Mouse (Mus musculus) right cerebral cortex, postnatal 25 days (tissue): ENCODE results near the gene Stx12.

Source experiments
- DNase-seq: peaks from one replicate; pipeline ENCODE4 v3.0.0; 2022

The Stx12 gene

DNA sequence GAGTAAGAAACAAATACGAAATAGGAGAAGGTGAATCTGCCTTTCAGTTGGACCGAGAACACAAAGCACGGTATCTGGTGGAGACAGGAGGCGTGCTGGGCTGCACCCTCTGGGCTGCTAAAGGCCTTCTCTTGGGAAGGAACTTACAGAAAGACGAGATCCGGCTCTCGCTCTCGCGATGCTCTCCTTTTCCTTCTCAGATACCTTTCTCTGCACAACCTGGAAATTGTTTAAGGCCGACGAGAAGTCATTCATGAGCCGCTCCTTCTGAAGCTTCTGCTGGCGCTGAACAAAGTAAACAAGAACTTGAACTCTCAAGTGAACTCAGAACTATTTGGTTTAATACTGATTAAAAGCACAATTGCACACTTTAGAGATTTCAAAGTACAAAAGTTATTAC, 21.3 kb downstream of the Stx12 start:
- no peak for DNase-seq

DNA sequence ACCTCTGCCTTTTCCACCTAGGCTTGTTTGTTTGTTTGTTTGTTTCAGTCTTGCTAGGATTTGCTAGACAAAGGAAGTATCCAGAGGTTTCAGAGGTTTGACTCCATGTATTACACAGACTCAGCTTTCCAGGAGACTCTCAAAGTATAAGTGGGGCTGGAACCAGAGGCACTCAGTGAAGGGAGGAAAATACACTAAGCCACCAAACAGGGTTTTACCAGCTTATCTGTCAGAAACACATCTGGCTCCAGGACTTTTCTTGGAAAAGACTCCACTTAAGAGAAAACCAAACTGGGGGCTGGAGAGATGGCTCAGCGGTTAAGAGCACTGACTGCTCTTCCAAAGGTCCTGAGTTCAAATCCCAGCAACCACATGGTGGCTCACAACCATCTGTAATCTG, 23.4 kb downstream of the Stx12 start:
- no peak for DNase-seq

DNA sequence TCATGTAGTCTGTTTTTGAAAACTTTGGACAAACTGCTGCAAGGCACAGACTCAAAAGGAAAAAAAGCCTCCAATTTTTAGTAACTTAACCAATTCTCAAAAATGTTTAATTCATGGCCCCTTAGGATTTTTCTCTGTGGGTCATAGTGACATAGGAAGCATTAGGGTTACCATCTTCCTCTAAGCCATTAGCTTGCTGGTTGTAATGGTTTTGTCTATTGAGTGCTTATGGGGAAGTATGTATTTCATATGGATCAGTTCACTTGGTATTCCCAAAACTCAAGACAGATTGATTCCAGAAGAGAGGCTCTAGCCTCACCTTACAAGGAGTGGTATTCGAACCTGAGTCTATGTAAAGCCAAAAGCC, 40.6 kb downstream of the Stx12 start:
- no peak for DNase-seq

DNA sequence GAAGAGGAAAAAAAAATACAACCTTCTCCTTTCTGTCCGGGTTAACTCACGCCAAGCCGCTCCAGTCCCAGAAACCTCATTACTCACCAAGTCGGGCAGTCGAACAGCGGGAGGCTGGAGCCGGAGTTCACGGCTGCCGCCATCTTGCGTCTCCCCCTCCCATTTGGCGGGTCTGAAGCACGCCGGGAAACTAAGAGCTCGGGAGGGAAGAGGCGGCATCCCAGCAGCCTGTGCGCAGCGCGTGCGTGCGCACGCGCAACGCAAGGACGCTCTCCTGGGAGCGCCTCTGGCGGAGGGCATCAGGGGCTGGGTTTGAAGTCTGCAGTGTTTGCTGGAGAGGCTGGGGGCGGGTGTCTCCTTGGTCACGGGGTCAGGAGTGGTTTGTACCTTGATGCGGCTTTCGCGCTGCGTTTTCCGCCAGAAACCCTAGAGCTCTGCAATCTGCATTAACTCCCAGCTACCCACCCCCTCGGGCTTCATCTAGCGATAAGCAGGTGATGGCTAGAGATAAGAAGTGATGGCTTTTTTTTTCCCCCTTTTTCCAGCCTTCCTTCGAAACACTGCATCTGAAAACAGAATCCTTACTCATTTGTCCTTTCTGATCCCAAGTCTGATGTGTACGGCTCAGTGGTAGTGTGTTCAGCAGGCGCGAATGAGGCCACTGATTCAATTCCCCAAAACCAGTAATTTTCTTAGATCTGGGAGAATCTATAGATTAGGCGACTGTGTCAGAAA, 41.2 kb downstream of the Stx12 start, which contains the start of gene Ppp1r8:
TSS of gene Ppp1r8 (minus strand) at position 200 of the 735 bp plus-strand sequence.
- DNase-seq: peak; percentile 92

DNA sequence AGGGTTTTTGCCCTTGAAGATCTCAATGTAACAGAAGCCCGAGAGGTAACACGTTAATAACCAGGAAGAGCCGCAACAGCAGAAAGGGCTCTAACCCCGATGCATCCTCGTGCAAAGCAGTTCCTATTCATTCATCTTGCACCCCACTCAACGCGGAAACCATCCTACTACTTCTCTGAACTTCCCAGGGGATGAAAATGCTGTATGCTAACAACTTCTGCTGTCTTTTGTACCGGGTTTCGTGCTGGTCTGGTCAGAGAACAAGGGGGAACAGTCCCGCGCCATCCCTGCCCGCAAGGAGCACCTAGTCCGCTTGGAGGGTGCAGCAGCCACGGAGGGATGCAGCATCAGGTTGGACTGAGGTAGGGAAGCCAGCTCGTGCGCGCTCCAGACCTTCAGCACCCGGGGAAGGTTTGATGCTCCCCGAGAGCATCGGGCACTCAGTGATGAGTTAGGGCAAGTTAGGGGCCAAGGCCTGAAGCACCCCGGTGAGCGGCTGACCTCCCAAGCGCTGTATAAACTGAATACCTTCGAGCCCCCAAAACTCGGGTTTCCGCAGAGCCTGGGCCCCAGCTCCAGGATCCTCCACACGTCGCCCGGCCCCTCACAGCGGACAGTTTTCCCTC, 41.9 kb downstream of the Stx12 start:
- peak; percentile 33 for DNase-seq

DNA sequence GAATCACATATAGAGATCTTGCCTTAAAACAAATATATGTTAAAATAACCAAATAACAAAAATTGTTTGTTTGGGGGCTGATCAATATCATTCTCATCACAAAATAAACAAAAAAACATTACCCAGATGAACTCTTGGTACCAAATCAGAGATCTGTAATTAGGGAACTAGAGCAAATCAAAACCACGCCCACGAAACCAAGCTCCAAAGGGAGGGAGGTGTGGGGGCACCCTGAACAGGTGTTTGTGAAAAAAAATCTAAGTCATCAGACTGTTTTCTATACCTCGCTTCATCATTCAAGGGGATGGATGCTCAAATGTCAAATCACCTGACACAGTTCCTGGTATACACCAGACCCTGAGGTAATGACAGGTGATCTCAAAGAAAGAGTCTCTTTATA, 42.8 kb downstream of the Stx12 start:
- DNase-seq: no peak

DNA sequence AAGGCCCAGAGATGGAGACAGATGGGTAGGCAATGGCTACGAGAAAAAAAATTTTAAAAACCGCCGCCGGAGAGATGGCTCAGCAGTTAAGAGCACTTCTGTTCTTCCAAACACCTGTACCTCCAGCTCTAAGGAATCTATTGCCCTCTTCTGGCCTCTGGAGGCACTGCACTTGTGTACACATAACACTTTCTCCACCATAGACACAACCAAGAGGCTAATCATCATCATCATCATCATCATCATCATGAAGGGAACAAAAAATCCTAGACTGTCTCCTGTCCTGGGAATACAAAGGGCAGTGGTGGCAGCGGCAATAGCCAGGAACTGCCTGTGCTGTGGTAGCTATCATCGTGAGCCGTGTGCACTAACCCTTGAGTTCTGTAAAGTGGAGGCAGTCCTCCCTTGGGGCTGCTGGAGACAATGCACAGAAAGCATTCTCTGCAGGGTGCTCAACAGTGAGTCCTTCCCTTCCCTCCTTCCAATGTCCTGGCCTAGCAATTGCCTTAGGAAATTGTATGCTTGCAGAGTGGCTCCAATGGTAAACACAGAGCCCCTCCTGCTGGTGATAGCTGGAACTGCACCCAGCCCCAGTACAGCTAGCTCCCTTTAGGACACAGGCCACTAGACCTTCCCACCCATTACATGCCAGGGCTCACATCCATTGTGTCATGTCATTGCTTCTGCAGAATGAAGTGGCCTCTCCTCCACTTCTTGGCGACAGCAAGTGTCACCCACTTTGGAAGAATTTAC, 60.5 kb downstream of the Stx12 start:
- DNase-seq: peak; percentile 53

DNA sequence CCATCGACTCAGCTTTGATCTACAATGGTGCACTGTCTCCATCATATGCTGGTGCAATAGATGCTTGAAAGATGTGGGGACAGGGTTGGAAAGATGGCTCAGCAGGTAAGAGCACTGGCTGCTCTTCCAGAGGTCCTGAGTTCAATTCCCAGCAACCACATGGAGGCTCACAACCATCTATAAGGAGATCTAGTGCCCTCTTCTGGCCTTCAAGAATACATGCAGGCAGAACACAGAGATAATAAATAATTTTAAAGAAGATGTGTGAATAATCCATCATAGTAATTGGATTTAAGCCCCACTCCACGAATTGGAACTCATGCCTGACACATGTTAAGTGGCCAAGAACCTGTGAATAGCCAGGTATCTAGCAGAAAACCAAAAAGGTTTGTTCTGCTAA, 65.9 kb downstream of the Stx12 start:
- no peak for DNase-seq

DNA sequence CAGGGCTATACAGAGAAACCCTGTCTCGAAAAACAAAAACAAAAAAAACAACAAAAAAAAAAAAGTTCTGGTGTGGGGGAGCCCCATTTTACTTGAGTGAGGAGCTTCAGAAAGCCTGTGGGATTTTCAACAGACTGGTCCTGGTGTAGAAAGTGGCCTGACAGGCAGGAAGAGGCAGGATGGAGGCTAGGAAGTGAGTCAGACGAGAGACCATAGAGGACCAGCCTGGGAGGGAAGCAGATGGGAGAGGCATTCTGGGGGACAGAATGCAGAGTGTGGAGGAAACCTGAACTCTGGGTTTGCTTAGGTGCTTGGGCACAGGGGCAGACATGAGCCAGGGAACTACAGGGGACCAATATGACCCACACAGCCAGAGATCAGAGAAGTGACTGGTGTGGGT, 67.5 kb downstream of the Stx12 start:
- DNase-seq: no peak

DNA sequence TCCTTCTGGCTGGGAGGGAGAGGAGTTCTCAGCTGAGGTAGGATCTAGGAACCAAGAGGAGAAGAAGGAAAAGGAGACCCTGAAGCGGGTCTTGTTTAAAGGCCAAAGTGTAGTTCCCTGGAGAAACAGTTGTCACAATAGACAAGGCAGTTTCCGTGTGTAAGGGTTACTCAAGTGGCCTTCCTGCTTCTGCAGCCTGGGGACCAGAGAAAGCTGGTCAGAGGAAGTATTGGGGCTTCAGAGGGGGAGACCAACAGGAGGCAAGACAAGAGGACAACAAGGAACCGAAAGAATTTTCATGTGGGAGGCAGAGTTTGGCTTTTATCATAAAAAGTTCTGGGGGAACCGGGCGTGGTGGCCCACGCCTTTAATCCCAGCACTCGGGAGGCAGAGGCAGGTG, 67.9 kb downstream of the Stx12 start:
- DNase-seq: no peak

DNA sequence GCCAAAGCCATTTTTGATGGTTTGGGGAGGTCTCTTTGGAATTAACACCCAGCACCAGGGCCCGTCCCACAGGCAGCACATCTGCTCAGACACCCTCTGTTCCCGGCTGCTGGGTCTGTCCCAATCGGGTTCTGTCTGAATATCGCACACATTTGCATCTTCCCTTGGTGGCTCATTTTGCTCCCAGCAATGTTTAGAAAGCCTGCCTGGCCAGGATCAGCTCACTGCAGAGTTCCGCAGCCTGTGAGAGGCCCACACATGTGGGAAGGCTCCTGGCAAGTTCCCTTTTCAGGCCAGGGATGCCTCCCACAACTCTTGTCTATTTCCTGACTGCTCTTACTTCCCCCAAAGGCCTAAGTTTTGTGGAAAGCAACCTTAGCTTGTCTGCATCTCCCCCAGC, 74.7 kb downstream of the Stx12 start:
- peak; percentile 76 for DNase-seq

DNA sequence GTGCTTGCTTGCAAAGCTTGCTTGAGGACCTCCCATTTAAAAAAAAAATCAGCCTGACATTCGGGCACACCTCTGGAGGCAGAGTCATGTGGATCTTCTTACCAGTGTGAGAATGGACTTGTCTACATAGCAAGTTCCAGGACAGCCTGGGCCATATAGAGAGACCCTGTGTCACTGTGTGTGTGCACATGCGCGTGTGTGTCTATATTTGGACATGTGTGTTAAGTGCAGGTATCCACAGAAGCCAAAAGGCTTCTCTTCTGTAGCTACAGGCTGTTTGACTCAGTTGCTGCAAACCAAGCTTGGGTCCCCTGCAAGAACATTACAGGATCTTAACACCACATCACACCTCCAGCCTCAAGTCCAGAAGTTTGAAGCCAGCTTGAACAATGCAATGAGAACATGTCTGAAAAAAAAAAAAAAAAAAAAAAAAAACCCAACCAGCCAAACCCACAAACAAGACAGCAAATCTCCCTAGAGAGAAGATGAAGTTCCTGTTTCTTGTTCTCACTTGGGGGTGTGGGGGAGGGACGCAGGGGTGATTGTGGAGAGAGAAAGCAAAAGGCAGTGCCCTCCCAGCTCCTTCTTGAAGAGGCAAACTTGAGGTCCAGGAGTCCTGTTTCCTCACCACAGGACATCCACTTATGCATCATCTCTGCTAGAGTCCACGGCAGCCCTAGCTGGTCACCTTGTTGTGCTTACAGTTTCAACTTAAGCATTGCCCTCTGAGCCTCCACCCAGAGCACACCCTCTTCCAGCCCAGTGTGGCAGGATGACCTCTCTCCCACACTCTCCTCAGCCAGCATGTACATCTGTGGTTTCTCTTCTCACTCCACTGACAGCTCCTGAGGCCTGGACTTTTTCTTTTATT, 76.3 kb downstream of the Stx12 start:
- DNase-seq: no peak

DNA sequence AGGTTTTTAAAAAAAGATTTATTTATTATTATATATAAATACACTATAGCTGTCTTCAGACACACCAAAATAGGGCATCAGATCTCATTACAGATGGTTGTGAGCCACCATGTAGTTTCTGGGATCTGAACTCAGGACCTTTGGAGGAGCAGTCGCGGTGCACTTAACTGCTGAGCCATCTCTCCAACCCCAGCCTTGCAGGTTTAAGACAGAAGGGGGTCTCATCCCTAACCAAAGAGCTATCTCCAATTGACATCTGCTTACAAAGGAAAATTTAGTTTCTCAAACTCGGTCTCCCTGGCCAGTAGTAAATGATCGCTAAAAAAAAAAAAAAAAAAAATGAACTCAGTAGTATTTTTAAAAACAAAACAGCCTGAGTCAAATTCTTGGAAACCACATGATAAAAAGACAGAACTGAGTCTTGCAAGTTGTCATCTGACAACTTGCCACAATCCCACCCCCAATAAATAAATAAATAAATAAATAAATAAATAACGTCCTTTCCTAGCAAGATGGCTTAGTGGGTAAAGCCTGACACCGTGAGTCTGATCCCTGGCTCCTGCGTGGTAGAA, 77.6 kb downstream of the Stx12 start:
- DNase-seq: no peak

DNA sequence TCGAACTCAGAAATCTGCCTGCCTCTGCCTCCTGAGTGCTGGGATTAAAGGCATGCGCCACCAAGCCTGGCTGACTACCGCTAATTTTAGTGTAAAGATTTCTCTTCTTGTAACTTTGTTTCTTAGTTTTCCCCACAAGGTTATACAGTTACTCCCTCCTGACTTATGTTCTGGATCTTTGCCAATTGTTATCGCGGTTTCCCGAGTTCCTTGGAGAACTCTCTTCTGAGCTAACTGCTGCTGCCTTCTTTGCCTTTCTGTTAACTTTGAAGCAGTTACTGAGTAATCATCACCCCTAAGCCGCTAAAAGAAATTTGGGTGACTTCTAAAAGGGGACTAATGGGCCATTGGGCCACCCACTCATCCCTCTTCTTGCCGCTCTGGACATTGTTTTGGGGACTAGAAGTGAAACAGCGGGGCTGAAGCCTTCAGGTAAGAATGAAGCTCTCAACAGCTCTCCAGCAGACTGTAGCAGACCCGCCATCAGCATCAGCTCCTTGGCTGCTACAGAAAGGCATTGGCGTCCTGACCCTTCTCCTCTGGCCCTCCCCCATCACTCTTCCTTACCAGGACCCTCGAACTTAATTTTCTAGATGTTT, 78.6 kb downstream of the Stx12 start:
- DNase-seq: no peak

DNA sequence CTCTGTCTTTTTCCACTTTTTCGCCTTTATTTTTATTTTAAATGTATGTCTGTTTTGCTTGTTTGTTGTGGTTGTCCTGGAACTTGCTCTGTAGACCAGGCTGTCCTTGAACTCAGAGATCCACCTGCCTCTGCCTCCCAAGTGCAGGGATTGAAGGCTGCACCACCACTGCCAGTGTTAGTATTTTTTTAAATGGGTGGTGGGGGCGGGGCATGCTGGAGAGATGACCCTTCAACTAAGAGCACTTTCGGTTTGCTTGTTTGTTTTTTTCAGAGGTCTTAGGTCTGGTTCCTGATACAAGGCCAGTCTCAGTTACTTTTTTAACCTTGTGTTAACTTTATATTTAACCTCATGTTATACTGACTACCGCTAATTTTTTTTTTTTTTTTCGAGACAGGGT, 79.2 kb downstream of the Stx12 start:
- no peak for DNase-seq

DNA sequence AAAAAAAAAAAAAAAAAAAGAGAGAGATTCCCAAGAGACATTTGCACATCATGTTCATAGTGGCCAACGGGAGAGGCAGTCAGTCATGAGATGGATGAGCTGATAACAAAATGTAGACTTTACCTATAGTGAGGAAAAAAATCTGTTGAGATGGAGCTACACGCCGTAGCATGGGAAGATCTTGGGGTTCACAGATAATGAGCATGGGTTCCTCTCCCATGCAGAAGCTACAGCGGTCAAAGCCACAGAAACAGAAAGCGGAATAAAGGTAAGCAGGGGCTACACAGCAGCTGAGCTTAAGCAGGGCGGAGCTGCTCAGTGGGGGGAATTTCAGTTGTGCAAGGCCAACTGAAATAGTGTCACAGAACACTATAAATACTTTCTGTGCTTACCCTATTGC, 80.0 kb downstream of the Stx12 start:
- no peak for DNase-seq

DNA sequence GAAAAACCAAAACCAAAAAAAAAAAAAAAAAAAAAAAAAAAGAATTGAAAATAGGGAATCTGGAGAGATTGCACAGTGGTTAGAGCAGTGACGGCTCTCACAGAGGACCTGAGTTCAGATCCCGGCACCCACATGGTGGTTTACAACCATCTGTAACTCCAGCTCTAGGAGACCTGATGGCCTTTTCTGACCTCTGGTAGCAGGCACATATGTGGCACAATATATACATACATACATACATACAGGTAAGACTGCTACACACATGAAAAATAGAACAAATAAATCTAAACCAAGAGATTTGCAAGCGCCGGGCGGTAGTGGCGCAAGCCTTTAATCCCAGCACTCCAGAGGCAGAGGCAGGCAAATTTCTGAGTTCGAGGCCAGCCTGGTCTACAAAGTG, 80.4 kb downstream of the Stx12 start:
- DNase-seq: no peak
